Mouse (Mus musculus) limb, embryonic 14.5 days (tissue): ENCODE measurements around the gene Ttll1. TPM values are rescaled to one million over a fixed set of nuclear protein-coding genes. Genes with fewer than 3 reads are reported as not detected.

Source experiments
- ATAC-seq: fragments of 200-750 bp; cut with Nextera tagmentation; 2 replicates; pipeline ENCODE4 v1.8.0; 2017; ENCODE audit warnings: low read depth, moderate number of reproducible peaks, moderate TSS enrichment; ENCODE audit not compliant: low FRiP score
- DNase-seq: peaks from one replicate; pipeline ENCODE4 v3.0.0-alpha.2; 2015; ENCODE audit warnings: low spot score
- H3K27ac ChIP-seq: fragments of 300-500 bp; sonication (generic); replicated peaks from 2 replicates; pipeline ENCODE4 v1.5.1; 2014; ENCODE audit warnings: low read depth, mild to moderate bottlenecking, low read length, moderate library complexity, mixed read lengths
- H3K27me3 ChIP-seq: fragments of 300-500 bp; sonication (generic); 2 replicates; pipeline ENCODE4 v1.6.1; 2014; ENCODE audit warnings: low read length, mixed read lengths; ENCODE audit not compliant: control insufficient read depth, insufficient read depth
- H3K36me3 ChIP-seq: fragments of 300-500 bp; sonication (generic); 2 replicates; pipeline ENCODE4 v1.6.1; 2014; ENCODE audit warnings: mild to moderate bottlenecking, low read length, moderate library complexity, mixed read lengths; ENCODE audit not compliant: control insufficient read depth, insufficient read depth
- H3K4me1 ChIP-seq: fragments of 300-500 bp; sonication (generic); 2 replicates; pipeline ENCODE4 v1.6.1; 2014; ENCODE audit warnings: antibody characterized with exemption, low read length, mixed read lengths; ENCODE audit not compliant: control insufficient read depth, insufficient read depth
- H3K4me2 ChIP-seq: fragments of 300-500 bp; sonication (generic); replicated peaks from 2 replicates; pipeline ENCODE4 v1.6.1; 2014; ENCODE audit warnings: low read depth, mild to moderate bottlenecking, low read length, moderate library complexity; ENCODE audit not compliant: severe bottlenecking
- H3K4me3 ChIP-seq: fragments of 300-500 bp; sonication (generic); replicated peaks from 2 replicates; pipeline ENCODE4 v1.5.1; 2014; ENCODE audit warnings: low read length
- H3K9ac ChIP-seq: fragments of 300-500 bp; sonication (generic); 2 replicates; pipeline ENCODE4 v1.6.1; 2014; ENCODE audit warnings: mild to moderate bottlenecking, low read depth, low read length, moderate library complexity; ENCODE audit not compliant: severe bottlenecking
- H3K9me3 ChIP-seq: fragments of 300-500 bp; sonication (generic); 2 replicates; pipeline ENCODE4 v1.6.1; 2016; ENCODE audit warnings: low read length; ENCODE audit not compliant: control insufficient read depth
- POLR2A ChIP-seq: fragments of 200-500 bp; IDR thresholded peaks from 2 replicates; pipeline ENCODE4 v1.8.0; 2012; ENCODE audit warnings: inconsistent platforms, mild to moderate bottlenecking, moderate library complexity, borderline replicate concordance; ENCODE audit not compliant: insufficient read depth, insufficient read length; ENCODE audit errors: extremely low read depth
- WGBS: fragments of 180-500 bp; shearing (Covaris S2); extraction: QIAGEN DNeasy Blood & Tissue Kit; methylation state at CpG from one replicate; pipeline ENCODE4 v1.1.7; 2014; 5-methylcytosine and 5-hydroxymethylcytosine counted together
- polyA plus RNA-seq, 2 experiments: library from polyadenylated mRNA; depleted of rRNA in 1 of 2; stranded (reverse) in 1 of 2; unstranded in 1 of 2; fragments of >200 nt; fragmentation: Nextera tagmentation in 1 of 2; extraction: Ambion mirVana in 1 of 2; gene quantifications; 2 replicates each; pipeline versions ENCODE4 v1.2.1 to v1.2.3; 2012 to 2014

The Ttll1 gene
- polyA plus RNA-seq, 2 experiments = 9.0 to 13.0 TPM

- no peak for ATAC-seq
- Histone ChIP-seq H3K4me3 (no peak overlapping the region), H3K4me2 (no peak overlapping the region), H3K27ac (no peak overlapping the region), H3K4me1 (peaks cover 8% of the 10 kb centered on the region; the same call in 1 of the 2 replicates), H3K9ac (no peak overlapping the region), H3K9me3 (no peaks in the 10 kb centered on the region), H3K27me3 (no peaks in the 10 kb centered on the region), H3K36me3 (no peaks in the 10 kb centered on the region)
- WGBS = 90% methylated on average over 5 of the region's 5 CpGs
- DNase-seq = no peak
- no peak for TF ChIP-seq POLR2A
Measured at GRCm38 (mm10) chr15:83455637-83456036, 55.1 kb downstream of the Ttll1 start.

- 69% methylated on average over 3 of the region's 3 CpGs for WGBS
- H3K36me3 ChIP-seq = no peaks in the 10 kb centered on the region
Measured at GRCm38 (mm10) chr15:83455034-83455433, 55.7 kb downstream of the Ttll1 start.

GRCm38 (mm10) chr15:83454419-83454818 lies 56.3 kb downstream of the Ttll1 start:
- Histone ChIP-seq H3K27ac (no peak overlapping the region), H3K4me2 (no peak overlapping the region), H3K9ac (no peak overlapping the region), H3K36me3 (no peaks in the 10 kb centered on the region), H3K4me1 (peaks cover 8% of the 10 kb centered on the region; the same call in 1 of the 2 replicates), H3K27me3 (no peaks in the 10 kb centered on the region), H3K9me3 (no peaks in the 10 kb centered on the region), H3K4me3 (no peak overlapping the region)
- DNase-seq (no peak), ATAC-seq (no peak)
- WGBS = 50% methylated on average over 7 of the region's 7 CpGs
- no peak for TF ChIP-seq POLR2A

More at GRCm38 (mm10) chr15:83455034-83455433, 55.7 kb downstream of the Ttll1 start:
- DNase-seq (no peak), ATAC-seq (no peak)
- Histone ChIP-seq H3K9ac (no peak overlapping the region), H3K4me1 (peaks cover 8% of the 10 kb centered on the region; the same call in 1 of the 2 replicates), H3K4me3 (no peak overlapping the region), H3K4me2 (no peak overlapping the region), H3K9me3 (no peaks in the 10 kb centered on the region), H3K27ac (no peak overlapping the region), H3K27me3 (no peaks in the 10 kb centered on the region)
- TF ChIP-seq POLR2A = no peak

- Histone ChIP-seq H3K4me1 (peaks cover 8% of the 10 kb centered on the region; the same call in 1 of the 2 replicates), H3K4me2 (no peak overlapping the region), H3K9ac (no peak overlapping the region), H3K27ac (no peak overlapping the region), H3K4me3 (no peak overlapping the region), H3K27me3 (no peaks in the 10 kb centered on the region), H3K9me3 (no peaks in the 10 kb centered on the region), H3K36me3 (no peaks in the 10 kb centered on the region)
- TF ChIP-seq POLR2A = no peak
- WGBS = 55% methylated on average over 3 of the region's 3 CpGs
- DNase-seq (no peak), ATAC-seq (no peak)
Measured at GRCm38 (mm10) chr15:83453879-83454278, 56.8 kb downstream of the Ttll1 start.

- WGBS = 83% methylated on average over 7 of the region's 7 CpGs
- no peaks in the 10 kb centered on the region for H3K9me3 ChIP-seq
- TF ChIP-seq POLR2A = no peak
- H3K36me3 ChIP-seq = no peaks in the 10 kb centered on the region
- no peak overlapping the region for H3K9ac ChIP-seq
- ATAC-seq (no peak), DNase-seq (no peak)
- no peak overlapping the region for H3K4me2 ChIP-seq
- H3K27me3 ChIP-seq = no peaks in the 10 kb centered on the region
- peaks cover 15% of the 10 kb centered on the region for H3K4me1 ChIP-seq
- no peak overlapping the region for H3K27ac ChIP-seq
- H3K4me3 ChIP-seq = no peak overlapping the region
Measured at GRCm38 (mm10) chr15:83452219-83452760, 58.4 kb downstream of the Ttll1 start.
